Mouse (Mus musculus) adrenal gland, adult 18-20 months (tissue): ENCODE measurements around the gene Gpatch4. TPM values are rescaled to one million over a fixed set of nuclear protein-coding genes. Genes with fewer than 3 reads are reported as not detected.

Source experiments
- DNase-seq, 2 experiments: peaks; one replicate each; pipeline ENCODE4 v3.0.0; 2021 to 2022; ENCODE audit warnings: low spot score in 2 of 2
- long read RNA-seq, 2 experiments: library from polyadenylated mRNA; stranded (forward); transcript quantifications; one replicate each; pipeline ENCODE4 v2.0.0; 2021
- total RNA-seq, 2 experiments: library from RNA; stranded (reverse); gene quantifications; 1 replicate in 1 of 2; 2 replicates in 1 of 2; pipeline ENCODE4 v1.2.3; 2021

Gene Gpatch4
- 10 to 100 TPM; 15.9 to 18.9 TPM for total RNA-seq
- long read RNA-seq, experiment 1, transcript Gpatch4-201 (8 exons, 1,630 nt) = major isoform, 6 of 10 reads
- long read RNA-seq, experiment 1, partial matches to known transcripts = 0 of 10 reads
- long read RNA-seq, experiment 1, other reads (novel, unspliced or antisense) = 1 of 10 reads
- long read RNA-seq, experiment 2, transcript Gpatch4-201 (8 exons, 1,630 nt) = major isoform, 16 of 22 reads
- long read RNA-seq, experiment 2, partial matches to known transcripts = 1 of 22 reads
- long read RNA-seq, experiment 2, other reads (novel, unspliced or antisense) = 4 of 22 reads

DNA sequence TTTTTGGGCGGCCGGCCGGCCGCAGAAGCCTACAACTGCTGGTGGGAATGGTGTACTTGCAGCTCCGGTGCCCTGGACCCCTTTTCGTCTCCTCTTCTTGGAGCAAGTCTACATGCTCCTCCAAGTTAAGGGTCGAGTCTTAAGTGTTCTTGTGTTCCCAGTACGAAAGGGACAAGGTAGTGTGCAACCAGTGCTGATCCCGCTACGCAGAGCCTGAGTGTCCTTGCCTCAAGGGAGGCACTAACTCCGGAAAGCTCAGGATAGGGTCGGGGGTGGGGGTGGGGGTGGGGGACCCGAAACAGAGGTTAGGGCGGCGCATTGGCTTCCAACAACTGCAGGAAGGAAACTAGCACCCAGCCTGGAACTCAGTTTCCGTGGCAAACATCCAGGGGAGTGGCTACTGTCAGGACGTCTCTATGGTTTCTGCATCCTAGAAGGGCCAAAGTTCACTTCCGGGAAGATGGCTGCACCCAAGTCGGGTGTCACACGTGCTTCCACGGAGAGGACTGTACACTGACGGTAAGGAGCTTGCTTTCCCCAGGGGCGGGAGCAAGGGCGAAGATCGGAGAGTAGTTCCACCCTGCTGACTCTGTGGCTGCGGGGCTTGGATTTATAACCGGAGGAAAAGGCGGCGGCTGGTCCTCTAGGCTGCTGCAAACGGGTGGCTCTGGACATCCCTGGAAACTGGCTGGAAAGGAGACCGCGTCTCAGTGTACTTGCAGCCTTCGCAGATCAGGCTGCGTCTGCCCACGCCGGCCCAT is at the start of gene Gpatch4:
Gene Gpatch4 (plus strand): TSS at position 448 of the 761 bp plus-strand sequence.
- DNase-seq = peak; percentile 63 to 71

DNA sequence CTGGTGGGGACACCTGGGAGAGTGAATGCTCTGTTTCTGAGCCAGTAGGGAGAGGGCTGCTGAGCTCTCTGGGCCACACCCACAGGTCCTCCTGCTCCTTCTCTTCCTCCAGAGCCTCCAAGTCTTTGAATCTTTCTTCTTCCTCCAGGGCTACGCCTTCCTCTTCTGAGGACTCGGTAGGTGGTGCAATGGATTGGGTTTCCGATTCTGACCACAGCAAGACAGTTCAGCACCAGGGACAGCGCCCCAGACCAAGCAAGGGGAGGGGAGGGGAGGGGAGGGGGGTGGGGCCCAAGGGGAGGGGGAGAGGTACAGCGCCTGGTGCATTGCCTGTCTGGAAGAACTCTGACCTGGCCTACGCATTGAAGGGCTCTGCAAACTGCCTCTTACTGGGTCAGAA is 49.5 kb upstream of the Gpatch4 start:
- DNase-seq = no peak

DNA sequence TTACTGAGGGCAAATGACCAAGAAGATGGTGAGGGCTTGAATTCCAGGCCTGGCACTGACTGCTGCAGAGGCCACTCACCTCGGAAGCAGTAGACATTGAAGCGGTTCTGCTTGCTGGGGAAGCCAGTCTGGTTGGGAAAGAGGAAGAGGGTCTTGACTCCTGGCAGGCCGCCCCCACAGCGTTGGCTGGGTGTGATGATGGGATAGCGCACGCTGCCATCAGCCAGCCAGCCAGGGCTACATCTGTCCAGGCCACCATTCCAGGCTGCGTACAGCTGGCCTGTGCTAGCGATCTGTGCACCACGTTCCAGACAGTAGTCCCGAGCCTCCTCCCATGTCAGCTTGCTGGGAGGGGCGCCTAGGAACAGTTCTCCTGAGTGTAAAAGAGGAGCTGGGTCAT is 47.6 kb upstream of the Gpatch4 start:
- DNase-seq = peak in 1 of 2 experiments; percentile 16

DNA sequence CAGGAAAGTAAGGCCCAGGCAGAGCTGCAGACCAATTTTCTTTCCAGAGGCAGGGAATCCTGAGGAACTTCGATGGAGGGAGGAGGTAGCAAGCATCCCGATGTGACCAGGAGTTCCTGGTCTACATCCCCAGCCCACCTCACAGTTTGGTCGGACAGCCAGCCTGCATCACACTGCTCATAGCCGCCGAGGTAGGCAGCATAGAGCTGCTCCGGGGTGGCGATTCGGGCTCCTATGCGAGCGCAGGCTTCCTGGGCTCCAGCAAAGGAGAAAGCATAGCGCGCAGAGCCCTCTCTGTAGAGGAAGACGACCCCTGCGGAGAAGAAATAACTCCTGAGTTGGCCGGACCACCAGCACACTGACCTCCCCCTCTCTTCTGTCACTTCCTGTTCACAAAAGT is 46.5 kb upstream of the Gpatch4 start:
- no peak for DNase-seq

DNA sequence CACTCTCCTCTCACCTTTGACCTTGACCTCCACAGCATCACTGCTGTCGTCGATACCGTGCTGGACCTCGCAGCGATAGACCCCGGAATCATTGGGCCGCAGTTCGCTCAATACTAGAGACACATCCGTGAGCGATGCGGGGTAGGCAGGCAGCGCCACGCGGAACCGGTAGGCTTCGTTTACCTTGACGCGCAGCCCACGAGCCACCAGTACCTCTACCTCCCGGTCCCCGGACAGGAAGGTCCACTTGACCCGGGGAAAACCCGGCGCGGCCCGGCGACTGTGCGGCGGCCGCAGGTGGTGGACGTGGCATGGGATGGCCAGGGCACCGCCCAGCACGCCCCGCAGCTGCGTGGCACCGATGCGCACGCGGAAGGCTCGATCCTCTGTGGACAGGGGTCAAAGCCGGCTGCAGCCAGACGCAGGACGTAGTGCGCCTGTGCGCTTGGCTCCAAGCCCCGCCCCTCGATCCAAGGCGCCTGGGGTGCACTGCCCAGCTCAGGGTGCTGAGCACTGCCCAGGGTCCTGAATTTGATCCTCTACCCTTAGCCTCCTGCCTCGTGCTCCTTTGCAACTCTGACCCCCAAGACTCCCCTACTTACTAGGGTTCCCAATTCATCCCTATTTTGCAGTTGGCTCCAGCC is 45.8 kb upstream of the Gpatch4 start:
- DNase-seq = no peak

DNA sequence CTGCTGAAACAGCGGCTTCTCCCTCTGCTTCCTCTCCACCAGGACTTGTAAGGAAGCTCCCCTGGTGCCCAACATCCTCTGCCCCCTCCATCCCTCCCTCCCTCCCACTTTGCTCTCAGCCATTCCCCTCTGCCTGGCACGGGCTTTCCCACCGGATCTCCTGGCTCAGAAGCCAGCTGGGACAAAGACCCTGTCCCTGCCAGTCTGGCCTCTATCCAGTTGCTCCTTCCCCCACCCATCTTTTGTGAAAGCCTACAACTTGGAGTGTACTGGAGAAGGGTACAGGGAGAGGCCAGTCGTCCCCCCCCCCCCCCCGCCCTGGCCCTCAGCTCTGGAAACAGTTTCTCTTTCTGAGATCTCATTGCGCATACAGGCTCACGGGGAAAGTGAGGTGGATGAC is 44.2 kb upstream of the Gpatch4 start:
- no peak for DNase-seq

DNA sequence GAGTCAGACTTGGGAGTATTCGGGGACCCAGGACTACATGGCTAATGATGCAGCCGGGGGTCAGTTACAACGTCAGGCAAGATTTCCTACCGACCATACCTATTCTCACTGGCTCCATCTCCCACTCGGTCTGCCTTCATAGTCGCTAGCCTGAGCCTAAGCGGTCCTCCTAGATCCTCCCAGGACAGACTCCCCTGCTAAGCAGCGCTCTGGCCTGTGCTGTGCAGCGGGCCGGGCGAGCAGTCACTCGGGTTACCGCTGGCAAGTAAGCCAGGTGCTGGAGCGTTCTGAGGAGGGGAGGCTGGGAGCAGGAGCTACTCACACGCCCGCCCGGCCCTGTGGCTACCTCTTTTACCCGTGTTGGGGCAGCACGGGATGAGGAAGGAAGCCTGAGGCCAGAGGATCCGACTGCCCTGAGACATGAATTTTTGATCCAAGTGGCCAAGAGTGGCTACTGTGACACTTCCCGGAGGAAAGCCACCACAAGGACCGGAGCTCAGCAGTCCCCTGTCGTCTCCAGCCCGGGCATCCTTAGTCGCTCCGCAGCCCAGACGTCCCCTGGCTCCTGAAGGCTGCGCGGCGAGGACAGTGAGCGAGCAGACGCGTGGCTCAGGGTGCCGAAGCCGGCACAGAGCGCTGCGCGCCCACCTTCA is 43.5 kb upstream of the Gpatch4 start:
- peak in 1 of 2 experiments; percentile 29 for DNase-seq

DNA sequence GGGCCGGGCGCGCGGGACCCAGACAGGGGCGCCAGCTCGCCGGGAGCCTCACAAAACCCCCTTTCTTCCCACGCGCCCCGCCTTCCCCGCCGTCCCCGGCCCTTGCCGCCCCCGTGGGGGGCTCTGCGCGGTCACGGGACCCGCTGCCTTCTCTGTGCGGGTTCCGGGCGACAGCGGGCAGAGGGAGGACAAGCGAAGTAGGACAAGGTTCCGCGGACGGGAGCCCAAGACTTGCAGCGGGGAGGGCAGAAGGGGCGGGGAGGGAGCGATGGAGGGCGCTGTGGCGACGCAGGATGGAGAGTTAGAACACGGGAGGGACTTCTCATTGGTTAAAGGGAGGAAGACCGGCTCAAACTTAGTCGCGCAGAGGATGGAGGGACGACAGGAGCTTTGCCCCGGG is 42.7 kb upstream of the Gpatch4 start, which contains the start of gene Bcan:
Gene Bcan (minus strand): TSS at position 50 of the 400 bp plus-strand sequence.
- peak in 1 of 2 experiments; percentile 62 for DNase-seq

DNA sequence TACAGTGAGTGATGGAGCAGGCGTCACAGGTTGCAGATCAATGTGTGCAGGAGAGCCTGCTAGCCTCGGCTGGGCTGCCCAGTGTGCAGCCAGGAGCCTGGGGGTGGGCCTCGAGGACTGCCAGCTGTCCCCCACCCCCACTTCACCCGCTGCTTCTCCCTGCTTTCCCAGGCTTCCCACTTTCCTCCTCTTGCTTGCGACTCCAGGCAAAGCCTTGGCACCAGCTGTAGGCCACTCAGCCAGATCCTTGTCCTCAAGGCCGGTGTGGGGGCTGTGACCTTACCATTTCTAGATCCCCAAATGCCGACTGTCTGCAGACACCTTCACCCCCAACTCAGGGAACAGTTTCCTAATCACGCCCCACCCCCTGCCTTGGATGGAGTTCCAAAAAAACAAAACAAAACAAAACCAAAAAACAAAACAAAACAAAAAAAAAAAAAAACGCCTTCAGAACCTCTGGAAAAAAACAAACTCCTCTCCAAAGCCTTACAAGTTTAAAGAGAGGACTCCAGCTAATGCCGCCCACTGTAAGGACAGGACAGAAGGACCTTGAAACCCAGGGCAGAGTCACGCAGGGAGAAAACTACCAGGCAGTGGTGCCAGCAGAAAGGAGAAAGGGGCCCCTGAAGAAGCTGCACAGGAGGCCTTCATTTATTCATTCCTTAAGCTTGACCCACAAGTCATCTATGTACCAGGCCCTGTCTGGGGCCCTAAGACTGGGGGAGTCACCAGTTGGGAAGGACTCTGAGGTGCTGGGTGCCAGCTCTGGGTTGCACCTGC is 41.9 kb upstream of the Gpatch4 start:
- peak in 1 of 2 experiments; percentile 51 for DNase-seq

DNA sequence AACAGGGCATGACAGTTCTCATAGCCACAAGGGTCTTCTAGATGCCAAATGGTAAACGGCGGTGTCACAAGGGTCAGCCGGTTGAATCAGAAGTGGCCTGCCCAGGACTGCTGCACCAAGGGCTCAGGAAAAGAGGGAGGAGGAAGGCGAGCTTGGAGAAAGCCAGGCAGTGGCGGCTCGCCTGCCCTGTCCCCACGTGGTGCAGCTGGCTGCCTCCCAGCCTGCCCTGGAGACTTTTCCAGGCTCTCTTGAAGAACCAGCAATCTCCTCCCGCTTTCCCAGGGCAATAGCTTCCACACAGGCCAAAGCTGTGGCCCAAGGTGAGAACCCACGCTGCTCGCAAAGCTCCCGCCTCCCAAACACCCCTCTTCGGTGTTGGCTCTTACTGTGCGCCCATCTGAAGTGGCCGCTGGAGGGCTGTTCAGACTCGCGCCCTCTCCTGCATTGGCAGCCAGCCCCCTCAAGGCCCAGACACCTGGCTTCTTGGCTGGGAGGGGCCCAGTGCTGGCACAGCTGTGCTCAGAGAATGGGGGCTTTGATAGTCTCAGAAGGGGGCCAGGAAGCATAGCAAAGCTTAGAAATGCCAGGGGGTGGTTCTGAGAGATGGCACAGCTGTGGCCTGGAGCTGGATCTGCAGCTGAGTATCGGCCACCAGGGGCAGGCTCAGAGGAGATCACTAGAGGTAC is 40.5 kb upstream of the Gpatch4 start:
- peak in 1 of 2 experiments; percentile 15 for DNase-seq

DNA sequence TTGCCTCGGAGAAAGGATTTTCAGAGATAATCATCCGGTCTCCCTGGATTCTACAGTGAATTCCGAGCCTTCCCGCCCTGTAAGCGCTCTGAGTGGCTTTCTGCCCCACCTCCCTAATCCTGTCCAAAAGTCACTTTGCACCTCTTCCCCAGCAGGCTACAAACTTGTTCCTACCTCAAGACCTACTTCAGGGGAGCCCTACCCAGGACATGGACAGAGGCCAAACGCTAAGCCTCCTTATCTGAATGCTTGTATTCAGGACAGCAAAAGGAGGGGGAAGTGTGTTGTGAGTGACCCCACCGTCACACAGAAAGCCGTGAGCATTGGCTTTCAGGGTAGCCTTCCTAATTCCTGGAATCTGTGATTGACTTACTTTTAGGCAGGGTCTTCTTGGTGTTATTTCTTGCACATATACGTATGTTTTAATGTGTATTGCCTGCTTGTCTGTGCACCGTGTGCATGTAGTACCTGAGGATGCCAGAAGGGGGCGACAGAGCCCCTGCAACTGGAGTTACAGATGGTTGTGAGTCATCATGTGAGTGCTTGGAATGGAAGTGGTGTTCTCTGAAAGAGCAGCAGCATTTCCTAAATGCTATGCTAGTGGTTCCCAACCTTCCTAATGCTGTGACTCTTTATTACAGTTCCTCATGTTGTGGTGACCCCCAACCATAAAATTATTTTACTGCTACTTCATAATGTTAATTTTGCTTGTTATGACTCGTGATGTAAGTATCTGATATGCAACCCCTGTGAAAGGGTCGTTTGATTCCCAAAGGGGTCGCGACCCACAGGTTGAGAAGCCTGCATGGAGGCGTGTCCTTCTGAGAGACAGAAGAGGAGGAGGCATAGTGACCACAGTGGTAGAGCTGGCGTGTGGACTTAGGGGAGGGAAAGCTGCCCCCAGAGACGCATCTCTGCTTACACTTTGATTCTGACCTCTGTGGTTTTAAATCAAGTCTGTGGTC is 36.8 kb upstream of the Gpatch4 start:
- no peak for DNase-seq

DNA sequence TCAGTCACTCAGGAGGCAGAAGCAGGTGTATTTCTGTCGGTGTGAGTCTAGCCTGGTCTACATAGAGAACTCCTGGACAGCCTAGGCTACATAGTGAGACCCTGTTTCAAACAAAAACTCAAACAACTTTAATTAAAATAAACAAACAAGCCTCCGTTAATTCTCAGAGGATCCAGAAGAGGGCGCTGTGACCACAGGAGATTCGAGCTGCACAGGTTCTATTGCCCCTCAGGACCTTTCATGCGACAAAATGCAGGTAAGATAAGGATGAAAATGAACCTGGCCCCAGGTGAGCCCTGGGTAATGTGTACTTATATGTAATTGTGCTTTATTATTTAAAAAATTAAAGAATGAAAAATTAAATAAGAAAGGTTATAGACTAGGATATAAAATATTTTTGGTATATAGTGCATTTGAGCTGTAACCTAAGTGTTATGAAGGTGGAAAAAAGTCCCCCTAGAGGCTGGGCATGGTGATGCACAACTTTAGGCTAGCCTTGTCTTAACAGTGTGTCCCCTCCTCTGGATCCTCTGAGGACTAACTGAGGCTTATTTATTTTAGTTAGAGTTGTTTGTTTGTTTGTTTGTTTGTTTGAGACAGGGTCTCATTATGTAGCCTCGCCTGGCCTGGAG is 32.2 kb upstream of the Gpatch4 start:
- DNase-seq = peak in 1 of 2 experiments; percentile 29

DNA sequence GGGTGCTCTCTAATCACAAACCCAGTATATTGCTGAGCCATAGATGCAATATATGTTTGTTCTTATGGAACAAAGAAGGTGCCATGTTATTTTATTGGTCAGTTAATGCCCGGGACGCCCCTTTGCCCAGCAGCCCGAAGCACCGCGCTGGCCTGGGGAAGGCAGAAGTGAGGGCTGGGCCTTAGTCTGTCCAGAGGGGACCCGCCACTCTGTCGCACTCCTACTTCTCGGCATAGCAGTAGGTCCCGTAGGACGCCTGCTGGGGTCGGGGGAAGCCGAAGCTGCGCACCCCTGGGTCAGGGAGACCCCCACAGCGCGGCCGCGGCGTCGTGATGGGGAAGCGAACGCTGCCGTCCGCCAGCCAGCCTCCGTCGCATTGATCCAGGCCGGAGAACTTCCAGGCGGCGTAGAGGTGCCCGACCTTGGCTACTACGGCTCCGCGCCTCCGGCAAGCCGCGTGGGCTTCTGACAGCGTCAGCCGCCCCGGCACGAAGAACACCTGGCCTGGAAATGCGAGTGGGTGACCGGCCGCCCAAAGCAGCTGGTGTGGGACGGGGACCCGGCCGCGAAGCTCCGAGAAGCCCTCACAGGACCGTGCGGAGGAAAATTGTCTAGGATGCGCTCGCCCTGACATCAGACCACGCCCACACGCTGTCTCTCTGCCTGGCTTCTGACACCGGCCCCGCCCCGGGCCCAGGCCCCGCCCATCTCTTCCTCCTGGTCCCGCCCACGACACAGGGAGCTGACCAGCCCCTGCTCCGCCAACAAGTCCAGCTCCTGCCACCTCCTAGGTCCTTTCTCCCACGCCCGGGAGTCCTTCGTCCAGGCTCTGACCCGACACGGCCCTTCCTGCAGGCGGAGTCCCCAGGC is 20.4 kb upstream of the Gpatch4 start:
- peak; percentile 89 to 92 for DNase-seq

DNA sequence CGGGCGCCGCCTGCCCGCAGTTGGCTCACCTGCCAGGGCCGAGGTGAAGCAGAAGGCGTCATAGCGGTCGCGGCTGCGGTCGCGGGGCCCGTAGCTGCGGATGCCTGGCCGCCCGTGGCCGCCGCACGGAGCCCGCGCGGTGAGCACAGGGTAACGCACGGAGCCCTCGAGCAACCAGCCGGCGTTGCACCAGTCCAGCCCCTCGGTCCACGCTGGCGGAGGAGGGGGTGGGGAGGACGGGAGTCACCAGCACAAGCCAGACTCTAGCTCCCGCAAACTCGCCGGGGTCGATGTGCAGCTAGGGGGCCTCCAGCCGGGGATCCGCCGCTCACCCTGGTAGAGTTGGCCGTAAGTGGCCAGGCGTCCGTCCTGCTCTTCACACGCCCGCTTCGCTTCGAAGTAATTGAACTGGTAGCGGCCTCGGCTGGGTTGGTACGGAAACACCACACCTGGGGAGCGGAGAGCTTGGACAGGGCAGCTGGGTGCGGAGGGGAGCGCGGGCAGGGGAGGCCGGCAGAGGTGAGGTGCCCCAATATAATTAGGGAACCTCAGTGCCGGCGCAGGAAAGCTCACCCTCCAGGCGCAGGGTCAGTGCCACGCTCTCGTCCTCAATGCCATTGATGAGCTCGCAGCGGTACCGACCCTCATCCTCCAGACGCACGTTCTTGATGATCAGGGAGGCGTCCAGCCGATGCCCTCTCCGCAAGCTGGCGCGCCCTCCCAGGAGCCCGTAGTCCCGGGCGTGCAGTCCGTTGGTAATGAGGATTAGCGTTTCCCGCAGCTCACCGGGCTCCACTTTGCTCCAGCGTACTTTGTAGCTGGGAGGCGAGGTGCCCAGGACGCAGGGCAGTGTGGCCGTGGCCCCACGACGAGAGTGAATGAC is 19.5 kb upstream of the Gpatch4 start:
- DNase-seq = peak in 1 of 2 experiments; percentile 33

DNA sequence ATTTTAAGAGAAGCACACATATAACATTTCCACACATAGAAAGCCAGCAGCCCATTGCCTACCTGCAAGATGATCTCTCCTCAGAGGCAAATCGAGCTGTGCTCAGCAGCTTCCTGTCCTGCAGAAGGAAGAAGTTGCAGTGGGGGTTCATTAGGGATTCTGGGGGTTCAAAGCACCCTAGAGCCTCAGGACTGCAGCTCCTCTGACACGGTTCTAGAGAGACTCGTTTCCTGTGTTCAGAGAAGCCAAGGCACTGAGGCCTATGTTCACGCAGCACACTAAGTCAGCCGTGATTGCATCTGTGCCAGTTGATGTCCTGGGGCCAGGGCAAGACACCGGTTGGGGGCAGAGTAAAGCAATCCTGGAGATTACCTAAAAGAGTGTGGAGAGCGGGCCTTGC is 16.1 kb upstream of the Gpatch4 start:
- DNase-seq = no peak
